Mouse (Mus musculus): ENCODE measurements around the gene Stard5. TPM values are rescaled to one million over a fixed set of nuclear protein-coding genes. Genes with fewer than 3 reads are reported as not detected.

The Stard5 gene
- total RNA-seq, 2 experiments from 2014 or later = 7.3 to 10.4 TPM

- intact Hi-C loops (cut with DNase I) = no loop called here
- DNase-seq (ENCODE audit: low spot score in 2 of 2) = no peak
Observed at GRCm38 (mm10) chr7:83659159-83660065, 27.7 kb downstream of the Stard5 start.

GRCm38 (mm10) chr7:83660273-83660691 lies 28.5 kb downstream of the Stard5 start:
- intact Hi-C loops (cut with DNase I) = no loop called here
- no peak for DNase-seq (ENCODE audit: low spot score in 2 of 2)

- intact Hi-C loops (cut with DNase I) = no loop called here
- no peak for DNase-seq (ENCODE audit: low spot score in 2 of 2)
Observed at GRCm38 (mm10) chr7:83661031-83661430, 29.3 kb downstream of the Stard5 start.

- no peak for DNase-seq (ENCODE audit: low spot score in 2 of 2)
- intact Hi-C loops (cut with DNase I) = no loop called here
Observed at GRCm38 (mm10) chr7:83661763-83662162, 30.0 kb downstream of the Stard5 start.

GRCm38 (mm10) chr7:83662711-83663375 lies 31.1 kb downstream of the Stard5 start:
- intact Hi-C loops (cut with DNase I) = no loop called here
- peak; percentile 25 to 38 for DNase-seq (ENCODE audit: low spot score in 2 of 2)

GRCm38 (mm10) chr7:83666087-83666595 lies 34.4 kb downstream of the Stard5 start:
- intact Hi-C loops (cut with DNase I) = loop anchor here (5.0 kb wide), 3 partner anchors 106 to 226 kb away; no protein-coding TSS in a partner anchor
- DNase-seq (ENCODE audit: low spot score in 2 of 2) = no peak

GRCm38 (mm10) chr7:83667936-83668645 lies 36.3 kb downstream of the Stard5 start:
- intact Hi-C loops (cut with DNase I) = loop anchor here (5.0 kb wide), 3 partner anchors 104 to 224 kb away; no protein-coding TSS in a partner anchor
- DNase-seq (ENCODE audit: low spot score in 2 of 2) = no peak

GRCm38 (mm10) chr7:83668724-83669123 lies 37.0 kb downstream of the Stard5 start:
- peak; percentile 80 to 81 for DNase-seq (ENCODE audit: low spot score in 2 of 2)
- intact Hi-C loops (cut with DNase I) = loop anchor here (5.0 kb wide), 3 partner anchors 104 to 224 kb away; no protein-coding TSS in a partner anchor

GRCm38 (mm10) chr7:83671573-83671972 lies 39.8 kb downstream of the Stard5 start:
- no peak for DNase-seq (ENCODE audit: low spot score in 2 of 2)
- intact Hi-C loops (cut with DNase I) = no loop called here

GRCm38 (mm10) chr7:83675545-83676254 lies 43.9 kb downstream of the Stard5 start:
- peak in 1 of 2 experiments; percentile 34 for DNase-seq (ENCODE audit: low spot score in 2 of 2)
- intact Hi-C loops (cut with DNase I) = loop anchor here (2.0 kb wide), 1 partner anchor 107 kb away; no protein-coding TSS in a partner anchor

- intact Hi-C loops (cut with DNase I) = no loop called here
Observed at GRCm38 (mm10) chr7:83677296-83677695, 45.5 kb downstream of the Stard5 start.

GRCm38 (mm10) chr7:83678506-83678905 lies 46.7 kb downstream of the Stard5 start:
- intact Hi-C loops (cut with DNase I) = no loop called here
- DNase-seq (ENCODE audit: low spot score in 2 of 2) = no peak

More at GRCm38 (mm10) chr7:83677296-83677695, 45.5 kb downstream of the Stard5 start:
- DNase-seq (ENCODE audit: low spot score in 2 of 2) = no peak

- no peak for DNase-seq (ENCODE audit: low spot score in 2 of 2)
- intact Hi-C loops (cut with DNase I) = no loop called here
Observed at GRCm38 (mm10) chr7:83682640-83683274, 51.0 kb downstream of the Stard5 start.

- DNase-seq (ENCODE audit: low spot score in 2 of 2) = peak in 1 of 2 experiments; percentile 58
- intact Hi-C loops (cut with DNase I) = loop anchor here (5.0 kb wide), 1 partner anchor 77 kb away; no protein-coding TSS in a partner anchor
Observed at GRCm38 (mm10) chr7:83695449-83696212, 63.9 kb downstream of the Stard5 start.

- intact Hi-C loops (cut with DNase I) = loop anchor here (5.0 kb wide), 1 partner anchor 73 kb away; no protein-coding TSS in a partner anchor
- DNase-seq (ENCODE audit: low spot score in 2 of 2) = no peak
Observed at GRCm38 (mm10) chr7:83699066-83699745, 67.4 kb downstream of the Stard5 start.
